Mouse (Mus musculus): ENCODE measurements at regions not wholly inside any gene's neighbourhood (a gene's known extent, or its start where the extent isn't known, plus 50 kb on each side); places are given as distances from the start of the nearest gene placed in this dataset.

- Histone ChIP-seq H3K9me3 (no peaks in the 10 kb centered on the region), H3K27me3 (replicated peaks) (no peaks in the 10 kb centered on the region), H3K9ac (no peak overlapping the region), H3K4me1 (replicated peaks) (no peaks in the 10 kb centered on the region), H3K36me3 (no peaks in the 10 kb centered on the region), H3K4me3 (replicated peaks) (no peak overlapping the region), H3K27ac (no peak overlapping the region), H3K4me2 (replicated peaks) (no peak overlapping the region)
- ATAC-seq = no peak
- 65% methylated on average over 9 of the region's 9 CpGs for WGBS
These were observed 74.1 kb upstream of the Clnk start for GRCm38 (mm10) chr5:38950520-38951288.

- H3K36me3 ChIP-seq = no peaks in the 10 kb centered on the region
- H3K27me3 ChIP-seq (replicated peaks) = no peaks in the 10 kb centered on the region
- 83% methylated on average over 5 of the region's 5 CpGs for WGBS
- no peaks in the 10 kb centered on the region for H3K9me3 ChIP-seq
- H3K4me3 ChIP-seq (replicated peaks) = no peak overlapping the region
- H3K4me2 ChIP-seq (replicated peaks) = no peak overlapping the region
- ATAC-seq = no peak
- H3K9ac ChIP-seq = no peak overlapping the region
- H3K4me1 ChIP-seq (replicated peaks) = no peaks in the 10 kb centered on the region
- H3K27ac ChIP-seq = no peak overlapping the region
These were observed 69.5 kb upstream of the Clnk start for GRCm38 (mm10) chr5:38945903-38946686.

- Histone ChIP-seq H3K27ac (no peak overlapping the region), H3K9me3 (no peaks in the 10 kb centered on the region), H3K4me3 (replicated peaks) (no peak overlapping the region), H3K36me3 (no peaks in the 10 kb centered on the region), H3K4me1 (replicated peaks) (no peaks in the 10 kb centered on the region), H3K27me3 (replicated peaks) (no peaks in the 10 kb centered on the region), H3K9ac (no peak overlapping the region), H3K4me2 (replicated peaks) (no peak overlapping the region)
- WGBS = 49% methylated on average over 7 of the region's 7 CpGs
- no peak for ATAC-seq
These were observed 55.9 kb upstream of the Clnk start for GRCm38 (mm10) chr5:38932382-38933079.

GRCm38 (mm10) chr5:38927051-38927450, 50.4 kb upstream of the Clnk start:
- Histone ChIP-seq H3K27me3 (replicated peaks) (no peaks in the 10 kb centered on the region), H3K36me3 (no peaks in the 10 kb centered on the region), H3K4me2 (replicated peaks) (no peak overlapping the region), H3K4me3 (replicated peaks) (no peak overlapping the region), H3K9me3 (no peaks in the 10 kb centered on the region), H3K4me1 (replicated peaks) (no peaks in the 10 kb centered on the region), H3K27ac (no peak overlapping the region), H3K9ac (no peak overlapping the region)
- WGBS = 83% methylated on average over 3 of the region's 3 CpGs
- no peak for ATAC-seq
